Mouse (Mus musculus) hindbrain, embryonic 15.5 days (tissue): Measurements from ENCODE around the gene Cdc5l. TPM values are rescaled to one million over a fixed set of nuclear protein-coding genes. Genes with fewer than 3 reads are reported as not detected.
A peak's percentile ranks its signal among the peaks of the same experiment; 100 is the strongest.

Experiments used
- ATAC-seq: fragments of 200-750 bp; cut with Nextera tagmentation; 2 replicates; pipeline ENCODE4 v1.8.0; 2017; ENCODE audit warnings: low read depth, moderate number of reproducible peaks, moderate TSS enrichment; ENCODE audit not compliant: low FRiP score
- H3K27ac ChIP-seq: fragments of 300-500 bp; sonication (generic); replicated peaks from 2 replicates; pipeline ENCODE4 v1.5.1; 2015; ENCODE audit warnings: mild to moderate bottlenecking, inconsistent platforms
- H3K27me3 ChIP-seq: fragments of 300-500 bp; sonication (generic); 2 replicates; pipeline ENCODE4 v1.6.1; 2015; ENCODE audit warnings: control low read depth, inconsistent platforms
- H3K36me3 ChIP-seq: fragments of 300-500 bp; sonication (generic); 2 replicates; pipeline ENCODE4 v1.6.1; 2015; ENCODE audit warnings: control low read depth, inconsistent platforms
- H3K4me1 ChIP-seq: fragments of 300-500 bp; sonication (generic); replicated peaks from 2 replicates; pipeline ENCODE4 v1.6.1; 2015; ENCODE audit warnings: control low read depth, inconsistent platforms
- H3K4me2 ChIP-seq: fragments of 300-500 bp; sonication (generic); 2 replicates; pipeline ENCODE4 v1.6.1; 2015; ENCODE audit warnings: moderate library complexity, mild to moderate bottlenecking, inconsistent platforms
- H3K4me3 ChIP-seq: fragments of 300-500 bp; sonication (generic); 2 replicates; pipeline ENCODE4 v1.5.1; 2015; ENCODE audit warnings: mild to moderate bottlenecking, inconsistent platforms
- H3K9ac ChIP-seq: fragments of 300-500 bp; sonication (generic); 2 replicates; pipeline ENCODE4 v1.6.1; 2015; ENCODE audit warnings: inconsistent platforms
- H3K9me3 ChIP-seq: fragments of 300-500 bp; sonication (generic); 2 replicates; pipeline ENCODE4 v1.6.1; 2016; ENCODE audit warnings: control low read depth, inconsistent platforms
- WGBS: fragments of 180-500 bp; shearing (Covaris S2); methylation state at CpG from one replicate; pipeline ENCODE4 v1.1.7; 2015; 5-methylcytosine and 5-hydroxymethylcytosine counted together
- polyA plus RNA-seq: library from polyadenylated mRNA; unstranded; fragments of >200 nt; fragmentation: Nextera tagmentation; extraction: Ambion mirVana; gene quantifications from 2 replicates; pipeline ENCODE4 v1.2.1, GENCODE M21; 2015

Gene Cdc5l
- polyA plus RNA-seq, 1 experiment from 2014 or later = 64.0 TPM

- H3K27ac ChIP-seq = no peak overlapping the region
- ATAC-seq = no peak
- H3K4me3 ChIP-seq = no peak overlapping the region
- 0 out of 2 replicates have a peak, but pooled peaks cover 1% of the 10 kb centered on the region for H3K4me1 ChIP-seq
- WGBS = 77% methylated on average over 9 of the region's 9 CpGs
- H3K4me2 ChIP-seq = no peak overlapping the region
- H3K9me3 ChIP-seq = no peaks in the 10 kb centered on the region
- no peaks in the 10 kb centered on the region for H3K27me3 ChIP-seq
- no peak overlapping the region for H3K9ac ChIP-seq
- peaks cover 31% of the 10 kb centered on the region for H3K36me3 ChIP-seq
Observed at GRCm38 (mm10) chr17:45394612-45395011, 38.9 kb downstream of the Cdc5l start.

DNA sequence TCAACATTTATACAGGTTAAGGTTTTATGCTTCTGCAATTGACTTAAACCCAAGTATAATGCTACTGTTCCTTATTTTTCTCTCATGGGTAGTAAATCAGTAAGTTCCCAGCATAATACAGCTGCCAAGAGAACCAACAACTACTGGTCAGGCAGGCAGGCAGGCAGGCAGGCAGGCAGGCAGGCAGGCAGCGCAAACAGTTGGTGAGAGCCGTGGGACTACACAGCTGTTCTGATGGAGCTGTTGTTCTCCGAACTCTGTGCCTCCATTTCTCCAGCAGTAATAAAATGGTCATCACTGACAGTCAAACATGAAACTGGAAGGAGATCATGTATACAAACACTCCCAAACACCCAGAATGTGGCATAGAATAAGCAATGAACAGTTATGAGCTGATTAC is 39.8 kb downstream of the Cdc5l start:
- H3K4me2 ChIP-seq = no peak overlapping the region
- WGBS = 85% methylated on average over 3 of the region's 3 CpGs
- no peaks in the 10 kb centered on the region for H3K27me3 ChIP-seq
- no peaks in the 10 kb centered on the region for H3K4me1 ChIP-seq
- no peak for ATAC-seq
- H3K9me3 ChIP-seq = no peaks in the 10 kb centered on the region
- H3K36me3 ChIP-seq = peaks cover 36% of the 10 kb centered on the region
- H3K27ac ChIP-seq = no peak overlapping the region
- no peak overlapping the region for H3K9ac ChIP-seq
- no peak overlapping the region for H3K4me3 ChIP-seq

DNA sequence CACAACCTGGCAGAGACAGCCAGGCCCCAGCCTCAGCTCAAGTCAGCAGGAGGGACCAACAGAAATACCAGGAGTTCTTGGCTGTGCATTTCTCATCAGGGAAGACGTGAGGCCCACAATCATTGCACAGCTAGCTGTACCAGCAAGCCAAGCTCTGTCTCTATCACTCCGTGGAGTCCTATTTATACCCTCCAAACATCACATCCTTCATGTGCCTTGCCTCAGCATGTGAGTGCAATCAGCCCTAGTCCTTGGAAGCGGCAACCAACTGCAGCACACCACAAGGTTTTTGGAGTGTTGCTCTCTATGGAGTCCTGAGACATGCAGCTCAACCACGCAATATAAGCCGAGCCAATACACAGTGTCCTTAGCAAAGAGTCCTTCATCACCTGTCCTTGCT is 43.6 kb downstream of the Cdc5l start:
- Histone ChIP-seq H3K9ac (no peak overlapping the region), H3K27ac (no peak overlapping the region), H3K27me3 (no peaks in the 10 kb centered on the region), H3K4me1 (no peaks in the 10 kb centered on the region), H3K4me3 (no peak overlapping the region), H3K9me3 (no peaks in the 10 kb centered on the region), H3K4me2 (no peak overlapping the region), H3K36me3 (peaks cover 48% of the 10 kb centered on the region)
- no peak for ATAC-seq
- 89% methylated on average over 5 of the region's 5 CpGs for WGBS

GRCm38 (mm10) chr17:45386986-45387385 is 46.6 kb downstream of the Cdc5l start:
- H3K9ac ChIP-seq = no peak overlapping the region
- no peaks in the 10 kb centered on the region for H3K9me3 ChIP-seq
- H3K27ac ChIP-seq = no peak overlapping the region
- H3K4me3 ChIP-seq = no peak overlapping the region
- no peaks in the 10 kb centered on the region for H3K4me1 ChIP-seq
- no peak overlapping the region for H3K4me2 ChIP-seq
- ATAC-seq = no peak
- H3K27me3 ChIP-seq = no peaks in the 10 kb centered on the region
- WGBS = 86% methylated on average over 7 of the region's 7 CpGs
- H3K36me3 ChIP-seq = peaks cover 40% of the 10 kb centered on the region

DNA sequence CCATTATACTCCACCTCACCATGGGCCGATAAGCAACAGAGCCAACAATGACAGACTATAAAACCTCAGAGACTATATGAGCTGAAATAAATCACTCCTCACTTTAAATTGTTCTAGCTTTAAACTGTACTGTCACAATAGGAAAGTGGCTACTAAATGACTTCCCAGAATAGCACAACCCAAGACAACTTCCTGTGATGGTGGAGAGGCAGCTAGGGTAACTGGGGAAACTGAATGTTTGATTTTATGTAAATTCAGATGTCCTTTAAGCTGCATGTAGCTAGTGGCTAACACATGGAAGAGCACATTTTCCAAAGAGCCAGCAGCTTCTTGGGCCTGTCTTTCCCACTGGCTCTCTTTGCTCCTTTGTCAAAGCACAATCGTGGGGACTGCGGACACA is 50.2 kb downstream of the Cdc5l start:
- Histone ChIP-seq H3K27me3 (no peaks in the 10 kb centered on the region), H3K4me2 (no peak overlapping the region), H3K4me1 (no peaks in the 10 kb centered on the region), H3K4me3 (no peak overlapping the region), H3K27ac (no peak overlapping the region), H3K36me3 (0 out of 2 replicates have a peak, but pooled peaks cover 7% of the 10 kb centered on the region), H3K9me3 (no peaks in the 10 kb centered on the region), H3K9ac (no peak overlapping the region)
- 79% methylated on average over 3 of the region's 3 CpGs for WGBS
- no peak for ATAC-seq

- Histone ChIP-seq H3K9ac (no peak overlapping the region), H3K36me3 (no peaks in the 10 kb centered on the region), H3K27me3 (0 out of 2 replicates have a peak, but pooled peaks cover 3% of the 10 kb centered on the region), H3K4me3 (no peak overlapping the region), H3K4me2 (no peak overlapping the region), H3K27ac (no peak overlapping the region), H3K9me3 (no peaks in the 10 kb centered on the region), H3K4me1 (no peaks in the 10 kb centered on the region)
- 94% methylated on average over 9 of the region's 9 CpGs for WGBS
- ATAC-seq = no peak
Observed at GRCm38 (mm10) chr17:45379271-45379784, 54.2 kb downstream of the Cdc5l start.

DNA sequence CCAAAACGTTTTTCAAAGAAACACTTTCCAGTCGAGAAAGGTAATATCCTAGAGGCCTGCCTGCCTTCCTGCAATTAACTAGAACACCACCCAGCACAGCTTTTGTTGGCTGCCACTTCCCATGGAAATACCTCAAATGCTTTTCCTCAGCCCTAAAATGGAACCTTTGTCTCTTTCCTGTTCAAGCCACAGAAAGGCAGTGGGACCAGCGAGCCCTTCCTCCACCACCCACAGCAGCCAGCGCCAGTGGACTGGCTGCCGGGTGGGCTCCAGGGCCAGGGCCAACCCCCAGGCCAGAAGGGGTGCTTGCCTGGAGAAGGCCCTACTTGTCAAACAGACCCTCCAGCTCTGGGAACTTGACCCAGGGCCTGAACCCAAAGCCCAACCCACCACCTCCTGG is 56.2 kb downstream of the Cdc5l start:
- no peak overlapping the region for H3K4me3 ChIP-seq
- 57% methylated on average over 5 of the region's 5 CpGs for WGBS
- 0 out of 2 replicates have a peak, but pooled peaks cover 3% of the 10 kb centered on the region for H3K27me3 ChIP-seq
- 0 out of 2 replicates have a peak, but pooled peaks cover 2% of the 10 kb centered on the region for H3K4me1 ChIP-seq
- H3K36me3 ChIP-seq = no peaks in the 10 kb centered on the region
- no peak overlapping the region for H3K27ac ChIP-seq
- no peak for ATAC-seq
- no peaks in the 10 kb centered on the region for H3K9me3 ChIP-seq
- no peak overlapping the region for H3K9ac ChIP-seq
- H3K4me2 ChIP-seq = no peak overlapping the region

DNA sequence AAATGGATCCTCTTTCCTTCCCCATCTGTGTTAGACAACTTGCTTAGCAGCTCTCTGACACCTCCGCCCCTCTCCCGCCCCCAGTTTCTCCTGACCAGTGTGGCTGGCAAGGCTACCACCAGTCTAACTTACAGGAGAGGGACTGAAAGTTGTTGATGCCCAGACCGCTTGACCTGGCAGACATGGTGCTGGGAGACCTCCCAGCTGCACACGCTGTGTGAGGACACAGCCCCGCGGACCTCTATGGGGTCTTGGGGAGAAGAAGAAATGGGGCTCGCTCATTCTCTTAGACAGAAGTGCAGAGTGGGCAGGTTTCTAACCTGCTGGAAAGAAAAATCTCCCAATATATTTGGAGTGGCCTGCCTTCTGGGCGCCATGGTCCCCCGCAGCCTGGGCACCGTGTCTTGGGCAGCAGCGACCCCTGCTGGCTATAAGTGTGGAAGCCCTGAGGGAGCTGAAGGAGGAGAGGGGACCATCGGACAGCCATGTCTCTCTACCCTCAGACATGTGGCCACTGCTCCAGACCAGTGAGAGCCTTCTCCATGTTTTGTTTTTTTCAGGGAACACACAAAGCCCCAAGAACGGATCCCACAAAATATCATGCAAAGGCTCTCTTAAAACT is 59.4 kb downstream of the Cdc5l start:
- 32% methylated on average over 13 of the region's 13 CpGs for WGBS
- Histone ChIP-seq H3K27me3 (0 out of 2 replicates have a peak, but pooled peaks cover 3% of the 10 kb centered on the region), H3K4me1 (peaks cover 6% of the 10 kb centered on the region; the same call in 1 of the 2 replicates), H3K9me3 (no peaks in the 10 kb centered on the region), H3K9ac (no peak overlapping the region), H3K4me3 (no peak overlapping the region), H3K36me3 (no peaks in the 10 kb centered on the region), H3K4me2 (peak overlapping the region; percentile 37), H3K27ac (no peak overlapping the region)
- peak; percentile 89 for ATAC-seq

GRCm38 (mm10) chr17:45371042-45371441 is 62.5 kb downstream of the Cdc5l start:
- no peak overlapping the region for H3K4me2 ChIP-seq
- peaks cover 6% of the 10 kb centered on the region; the same call in 1 of the 2 replicates for H3K4me1 ChIP-seq
- no peaks in the 10 kb centered on the region for H3K9me3 ChIP-seq
- ATAC-seq = no peak
- peak overlapping the region; percentile 25; the same call in 1 of the 2 replicates for H3K27ac ChIP-seq
- no peak overlapping the region for H3K9ac ChIP-seq
- H3K36me3 ChIP-seq = no peaks in the 10 kb centered on the region
- H3K4me3 ChIP-seq = no peak overlapping the region
- H3K27me3 ChIP-seq = 0 out of 2 replicates have a peak, but pooled peaks cover 3% of the 10 kb centered on the region
- WGBS = 50% methylated on average over 9 of the region's 9 CpGs

DNA sequence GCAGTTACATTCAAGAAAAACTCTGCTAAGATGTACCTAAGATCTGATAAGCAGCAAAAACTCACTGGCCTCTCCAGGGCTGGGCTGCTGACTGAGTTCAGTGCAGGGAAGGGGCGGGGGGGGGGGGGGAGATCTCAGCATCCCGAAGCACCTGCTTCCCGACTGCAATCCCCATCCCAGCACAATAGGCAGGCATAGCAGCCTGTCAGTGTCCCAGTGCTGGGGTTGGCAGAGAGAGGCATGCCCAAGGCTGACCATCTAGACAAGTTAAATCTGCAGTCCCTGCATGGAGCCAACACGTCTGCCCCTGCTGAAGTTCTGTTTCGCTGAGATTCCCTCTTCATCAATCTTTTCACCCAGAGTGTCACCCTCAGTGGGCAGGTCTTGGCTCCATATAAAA is 63.0 kb downstream of the Cdc5l start:
- H3K36me3 ChIP-seq = no peaks in the 10 kb centered on the region
- H3K4me3 ChIP-seq = no peak overlapping the region
- no peak overlapping the region for H3K9ac ChIP-seq
- WGBS = 26% methylated on average over 4 of the region's 5 CpGs
- no peak overlapping the region for H3K4me2 ChIP-seq
- no peaks in the 10 kb centered on the region for H3K27me3 ChIP-seq
- ATAC-seq = peak; percentile 44; the same call in 1 of the 2 replicates
- H3K9me3 ChIP-seq = no peaks in the 10 kb centered on the region
- H3K4me1 ChIP-seq = peaks cover 6% of the 10 kb centered on the region; the same call in 1 of the 2 replicates
- H3K27ac ChIP-seq = no peak overlapping the region

DNA sequence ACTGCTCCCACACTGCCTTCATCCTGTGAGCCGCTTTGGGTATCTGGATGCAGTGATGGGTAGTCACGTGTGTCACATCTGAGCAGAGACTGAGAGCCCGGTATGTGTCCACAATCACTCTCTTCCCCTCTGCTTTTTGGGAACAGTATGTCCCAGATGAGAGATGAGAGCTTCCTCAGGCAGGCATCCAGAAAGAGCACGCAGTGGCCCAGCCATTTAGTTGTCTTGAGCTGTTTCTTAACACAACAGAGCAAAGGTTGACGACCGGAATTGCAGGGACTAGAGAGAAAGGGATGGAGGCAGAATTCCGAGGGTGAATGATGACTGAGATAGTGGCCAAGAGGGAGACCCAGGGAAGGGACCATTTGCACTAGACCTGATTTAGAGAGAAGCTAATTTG is 68.7 kb downstream of the Cdc5l start:
- Histone ChIP-seq H3K4me2 (no peak overlapping the region), H3K4me3 (no peak overlapping the region), H3K36me3 (no peaks in the 10 kb centered on the region), H3K4me1 (no peaks in the 10 kb centered on the region), H3K27ac (no peak overlapping the region), H3K9ac (no peak overlapping the region), H3K27me3 (no peaks in the 10 kb centered on the region), H3K9me3 (no peaks in the 10 kb centered on the region)
- 75% methylated on average over 7 of the region's 7 CpGs for WGBS
- ATAC-seq = no peak

DNA sequence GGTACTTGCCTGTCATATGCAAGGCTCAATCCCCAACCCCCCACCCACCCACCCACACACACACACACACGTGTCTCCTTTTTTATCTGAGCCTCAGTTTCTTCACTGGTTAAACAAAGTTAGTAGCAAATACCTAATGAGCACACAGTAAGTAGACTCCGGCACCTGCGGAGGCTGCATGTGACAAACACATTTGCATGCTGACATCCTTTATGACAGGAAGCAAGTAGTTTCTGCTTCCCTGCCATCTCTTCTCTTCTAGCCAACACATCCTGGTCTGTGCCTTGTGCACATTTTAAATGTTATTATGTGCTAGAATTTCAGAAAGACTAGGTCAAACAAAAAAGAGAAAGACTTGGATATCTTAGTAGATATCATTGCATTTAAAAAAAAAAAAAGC is 72.6 kb downstream of the Cdc5l start:
- H3K9me3 ChIP-seq = no peaks in the 10 kb centered on the region
- H3K9ac ChIP-seq = no peak overlapping the region
- no peak overlapping the region for H3K4me3 ChIP-seq
- H3K36me3 ChIP-seq = no peaks in the 10 kb centered on the region
- 95% methylated on average over 3 of the region's 3 CpGs for WGBS
- no peak overlapping the region for H3K4me2 ChIP-seq
- H3K27ac ChIP-seq = no peak overlapping the region
- no peak for ATAC-seq
- H3K27me3 ChIP-seq = no peaks in the 10 kb centered on the region
- H3K4me1 ChIP-seq = no peaks in the 10 kb centered on the region
